Mouse (Mus musculus) forebrain, embryonic 13.5 days (tissue): Measurements from ENCODE around the gene Hspa12b. TPM values are rescaled to one million over a fixed set of nuclear protein-coding genes. Genes with fewer than 3 reads are reported as not detected.

ENCODE experiments used
- ATAC-seq: fragments of 200-750 bp; cut with Nextera tagmentation; 2 replicates; pipeline ENCODE4 v1.8.0; 2017
- H3K27ac ChIP-seq: fragments of 300-500 bp; sonication (generic); 2 replicates; pipeline ENCODE4 v1.5.1; 2015; ENCODE audit warnings: inconsistent platforms, mild to moderate bottlenecking, moderate library complexity
- H3K27me3 ChIP-seq: fragments of 300-500 bp; sonication (generic); 2 replicates; pipeline ENCODE4 v1.6.1; 2015; ENCODE audit warnings: mild to moderate bottlenecking, inconsistent platforms
- H3K36me3 ChIP-seq: fragments of 300-500 bp; sonication (generic); 2 replicates; pipeline ENCODE4 v1.6.1; 2015; ENCODE audit warnings: mild to moderate bottlenecking, inconsistent platforms; ENCODE audit not compliant: poor library complexity, severe bottlenecking
- H3K4me1 ChIP-seq: fragments of 300-500 bp; sonication (generic); 2 replicates; pipeline ENCODE4 v1.6.1; 2015; ENCODE audit warnings: inconsistent platforms
- H3K4me2 ChIP-seq: fragments of 300-500 bp; sonication (generic); 2 replicates; pipeline ENCODE4 v1.6.1; 2015; ENCODE audit warnings: inconsistent platforms, mild to moderate bottlenecking, moderate library complexity
- H3K4me3 ChIP-seq: fragments of 300-500 bp; sonication (generic); 2 replicates; pipeline ENCODE4 v1.5.1; 2015; ENCODE audit warnings: mild to moderate bottlenecking, inconsistent platforms
- H3K9ac ChIP-seq: fragments of 300-500 bp; sonication (generic); 2 replicates; pipeline ENCODE4 v1.6.1; 2015; ENCODE audit warnings: mild to moderate bottlenecking, inconsistent platforms
- H3K9me3 ChIP-seq: fragments of 300-500 bp; sonication (generic); replicated peaks from 2 replicates; pipeline ENCODE4 v1.6.1; 2016; ENCODE audit warnings: inconsistent platforms
- WGBS: fragments of 180-500 bp; shearing (Covaris S2); methylation state at CpG from one replicate; pipeline ENCODE4 v1.1.7; 2015; 5-methylcytosine and 5-hydroxymethylcytosine counted together
- polyA plus RNA-seq: library from polyadenylated mRNA; unstranded; fragments of >200 nt; fragmentation: Nextera tagmentation; extraction: Ambion mirVana; gene quantifications from 2 replicates; pipeline ENCODE4 v1.2.1, GENCODE M21; 2015

The Hspa12b gene
- polyA plus RNA-seq, 1 experiment from 2014 or later: 2.4 TPM

GRCm38 (mm10) chr2:131190344-131191004, 63.4 kb downstream of the Hspa12b start:
- no peaks in the 10 kb centered on the region for H3K9me3 ChIP-seq
- peak; percentile 60 for ATAC-seq
- H3K27ac ChIP-seq: peak overlapping the region; percentile 81
- peak overlapping the region; percentile 40 for H3K9ac ChIP-seq
- H3K4me2 ChIP-seq: peak overlapping the region; percentile 41
- 7% methylated on average over 10 of the region's 10 CpGs for WGBS
- peaks cover 53% of the 10 kb centered on the region for H3K4me1 ChIP-seq
- no peak overlapping the region for H3K4me3 ChIP-seq
- H3K36me3 ChIP-seq: peaks cover 41% of the 10 kb centered on the region
- H3K27me3 ChIP-seq: no peaks in the 10 kb centered on the region

DNA sequence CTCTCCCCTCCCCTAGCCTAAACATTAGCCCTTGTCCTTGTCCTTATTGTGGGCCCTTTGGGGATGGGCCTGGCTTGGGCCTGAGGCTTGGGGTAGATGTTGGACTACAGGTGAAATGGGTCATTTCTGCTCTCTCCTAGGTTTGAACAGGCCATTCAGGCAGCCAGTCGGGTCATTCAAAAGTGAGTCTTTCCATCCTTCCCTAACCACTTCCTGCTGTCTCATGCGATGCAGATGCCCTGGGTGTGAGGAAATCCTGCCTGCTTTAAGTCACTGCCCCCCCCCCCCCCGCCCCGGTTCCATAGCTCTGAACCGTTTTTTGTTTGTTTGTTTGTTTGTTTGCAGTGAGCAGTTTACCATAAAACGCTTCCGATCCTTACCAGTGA, 63.9 kb downstream of the Hspa12b start:
- no peaks in the 10 kb centered on the region for H3K27me3 ChIP-seq
- H3K9me3 ChIP-seq: no peaks in the 10 kb centered on the region
- 69% methylated on average over 7 of the region's 7 CpGs for WGBS
- H3K36me3 ChIP-seq: peaks cover 41% of the 10 kb centered on the region
- peak overlapping the region; percentile 81 for H3K27ac ChIP-seq
- H3K4me2 ChIP-seq: peak overlapping the region; percentile 41
- H3K4me3 ChIP-seq: no peak overlapping the region
- peaks cover 52% of the 10 kb centered on the region for H3K4me1 ChIP-seq
- ATAC-seq: no peak
- H3K9ac ChIP-seq: peak overlapping the region; percentile 40

Other genes starting within 250 kb of the Hspa12b start
- gene 4930402H24Rik, start 220.9 kb upstream of the Hspa12b start, polyA plus RNA-seq: 78.5 and 86.3 TPM in 2 replicates
- 8.4 and 8.9 TPM in 2 replicates for gene Atrn, start 220.8 kb upstream of the Hspa12b start, polyA plus RNA-seq
- 10.8 and 14.9 TPM in 2 replicates for gene Gfra4, start 84.2 kb upstream of the Hspa12b start, polyA plus RNA-seq
- gene Adam33, start 63.5 kb upstream of the Hspa12b start, polyA plus RNA-seq: 0.34 and 0.39 TPM in 2 replicates
- gene Siglec1, start 40.5 kb upstream of the Hspa12b start, polyA plus RNA-seq: 0.08 TPM in 2 replicates
- not detected in 2 replicates for gene Gm11037, start 6.2 kb downstream of the Hspa12b start, polyA plus RNA-seq
- 97.1 and 99.3 TPM in 2 replicates for gene 1700037H04Rik, start 32.8 kb downstream of the Hspa12b start, polyA plus RNA-seq
- 14.8 and 15.3 TPM in 2 replicates for gene Cenpb, start 52.8 kb downstream of the Hspa12b start, polyA plus RNA-seq
- gene Cdc25b, start 59.7 kb downstream of the Hspa12b start, polyA plus RNA-seq: 52.0 and 59.7 TPM in 2 replicates
- gene Spef1, start 60.0 kb downstream of the Hspa12b start, polyA plus RNA-seq: 12.5 and 12.6 TPM in 2 replicates
- gene Ap5s1, start 79.8 kb downstream of the Hspa12b start, polyA plus RNA-seq: 31.3 and 32.4 TPM in 2 replicates
- gene Mavs, start 106.8 kb downstream of the Hspa12b start, polyA plus RNA-seq: 8.1 and 9.6 TPM in 2 replicates
- 34.3 and 42.6 TPM in 2 replicates for gene Pank2, start 135.2 kb downstream of the Hspa12b start, polyA plus RNA-seq
- 14.6 and 15.5 TPM in 2 replicates for gene Rnf24, start 225.6 kb downstream of the Hspa12b start, polyA plus RNA-seq